Mouse (Mus musculus): ENCODE results near the gene Pum3. TPM values are rescaled to one million over a fixed set of nuclear protein-coding genes. Genes with fewer than 3 reads are reported as not detected.

The Pum3 gene
- polyA plus RNA-seq, 1 experiment, result 20.3 TPM

GRCm38 (mm10) chr19:27369461-27370135, 60.0 kb downstream of the Pum3 start:
- Histone ChIP-seq H3K4me1 (replicated peaks; ENCODE audit: control insufficient read depth, insufficient read depth, low read length) (no peaks in the 10 kb centered on the region), H3K27ac (ENCODE audit: control insufficient read depth, insufficient read depth, low read length) (no peak overlapping the region), H3K4me3 (ENCODE audit: control insufficient read depth, insufficient read depth, low read length) (no peak overlapping the region), H3K36me3 (ENCODE audit: control insufficient read depth, insufficient read depth, low read length) (no peaks in the 10 kb centered on the region), H3K27me3 (ENCODE audit: control insufficient read depth, insufficient read depth, low read length) (no peaks in the 10 kb centered on the region)
- 89% methylated on average over 3 of the region's 3 CpGs for WGBS
- TF ChIP-seq CTCF (IDR thresholded peaks at IDR 0.05; ENCODE audit: borderline replicate concordance, control insufficient read depth, extremely low read depth, insufficient read depth, low read length, poor library complexity), result no peak
- no peak for TF ChIP-seq POLR2A (IDR thresholded peaks at IDR 0.05; ENCODE audit: control insufficient read depth, extremely low read depth, insufficient read depth, low read length, poor library complexity)
- DNase-seq, result no peak

DNA sequence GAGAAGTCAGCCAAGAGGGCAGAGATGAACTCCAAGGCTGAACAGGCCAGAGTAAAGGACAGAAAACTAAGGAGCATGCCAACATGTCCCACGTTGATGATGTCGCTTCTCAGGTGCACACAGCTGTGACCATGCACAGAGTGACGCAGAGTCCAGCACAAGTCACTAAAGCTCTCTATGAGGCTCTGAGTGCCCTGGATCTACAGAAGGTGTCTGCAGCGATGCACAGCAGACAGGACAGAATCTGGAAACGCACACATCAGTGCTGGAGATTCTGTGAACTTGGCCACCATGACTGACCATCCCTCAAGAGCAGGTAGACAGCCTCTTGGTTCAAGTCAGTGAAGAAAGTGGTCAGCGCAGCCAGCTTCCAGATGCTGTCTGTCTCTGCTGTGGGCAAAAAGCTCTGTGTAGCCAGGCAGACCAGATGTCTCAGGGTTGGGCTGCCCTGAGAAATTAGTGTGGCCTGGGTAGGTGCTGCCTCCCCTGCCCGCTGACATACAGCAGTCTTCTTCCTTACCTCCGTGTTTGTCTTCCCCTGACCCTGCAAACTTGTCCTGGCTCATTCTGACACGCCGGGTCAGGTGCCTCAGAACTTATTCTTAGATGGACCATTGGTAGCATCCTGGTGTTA, 63.4 kb downstream of the Pum3 start:
- no peaks in the 10 kb centered on the region for H3K36me3 ChIP-seq (ENCODE audit: control insufficient read depth, insufficient read depth, low read length)
- no peak overlapping the region for H3K4me3 ChIP-seq (ENCODE audit: control insufficient read depth, insufficient read depth, low read length)
- DNase-seq, result no peak
- no peaks in the 10 kb centered on the region for H3K4me1 ChIP-seq (replicated peaks; ENCODE audit: control insufficient read depth, insufficient read depth, low read length)
- TF ChIP-seq CTCF (IDR thresholded peaks at IDR 0.05; ENCODE audit: borderline replicate concordance, control insufficient read depth, extremely low read depth, insufficient read depth, low read length, poor library complexity), result no peak
- no peaks in the 10 kb centered on the region for H3K27me3 ChIP-seq (ENCODE audit: control insufficient read depth, insufficient read depth, low read length)
- WGBS, result 94% methylated on average over 10 of the region's 10 CpGs
- H3K27ac ChIP-seq (ENCODE audit: control insufficient read depth, insufficient read depth, low read length), result no peak overlapping the region

- Histone ChIP-seq H3K36me3 (ENCODE audit: control insufficient read depth, insufficient read depth, low read length) (no peaks in the 10 kb centered on the region), H3K4me3 (ENCODE audit: control insufficient read depth, insufficient read depth, low read length) (no peak overlapping the region), H3K4me1 (replicated peaks; ENCODE audit: control insufficient read depth, insufficient read depth, low read length) (no peaks in the 10 kb centered on the region), H3K27me3 (ENCODE audit: control insufficient read depth, insufficient read depth, low read length) (no peaks in the 10 kb centered on the region), H3K27ac (ENCODE audit: control insufficient read depth, insufficient read depth, low read length) (no peak overlapping the region)
- 38% methylated on average over 8 of the region's 8 CpGs for whole genome bisulfite sequencing
- no peak for DNase-seq
- TF ChIP-seq CTCF (IDR thresholded peaks at IDR 0.05; ENCODE audit: borderline replicate concordance, control insufficient read depth, extremely low read depth, insufficient read depth, low read length, poor library complexity) (no peak), POLR2A (IDR thresholded peaks at IDR 0.05; ENCODE audit: control insufficient read depth, extremely low read depth, insufficient read depth, low read length, poor library complexity) (no peak)
Observed at GRCm38 (mm10) chr19:27364521-27364931, 65.1 kb downstream of the Pum3 start.

DNA sequence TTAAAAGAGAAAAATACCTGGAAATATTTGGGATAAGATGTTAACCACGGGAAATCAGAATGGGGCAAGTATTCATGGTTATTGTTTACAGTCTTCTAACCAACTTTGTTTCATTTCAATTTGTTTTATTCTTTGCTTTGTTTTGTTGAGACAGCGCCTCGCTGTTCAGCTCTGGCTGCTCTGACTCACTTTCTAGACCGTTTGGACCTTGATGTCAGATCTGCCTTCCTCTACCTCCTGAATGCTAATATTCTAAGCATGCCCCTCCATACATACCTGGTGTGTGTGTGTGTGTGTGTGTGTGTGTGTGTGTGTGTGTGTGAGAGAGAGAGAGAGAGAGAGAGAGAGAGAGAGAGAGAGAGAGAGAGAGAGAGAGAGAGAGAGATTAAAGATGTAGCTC, 65.7 kb downstream of the Pum3 start:
- Histone ChIP-seq H3K27ac (ENCODE audit: control insufficient read depth, insufficient read depth, low read length) (no peak overlapping the region), H3K36me3 (ENCODE audit: control insufficient read depth, insufficient read depth, low read length) (no peaks in the 10 kb centered on the region), H3K4me1 (replicated peaks; ENCODE audit: control insufficient read depth, insufficient read depth, low read length) (no peaks in the 10 kb centered on the region), H3K4me3 (ENCODE audit: control insufficient read depth, insufficient read depth, low read length) (no peak overlapping the region), H3K27me3 (ENCODE audit: control insufficient read depth, insufficient read depth, low read length) (no peaks in the 10 kb centered on the region)
- 66% methylated on average over 4 of the region's 4 CpGs for WGBS
- DNase-seq, result no peak
- no peak for TF ChIP-seq CTCF (IDR thresholded peaks at IDR 0.05; ENCODE audit: borderline replicate concordance, control insufficient read depth, extremely low read depth, insufficient read depth, low read length, poor library complexity)
- no peak for TF ChIP-seq POLR2A (IDR thresholded peaks at IDR 0.05; ENCODE audit: control insufficient read depth, extremely low read depth, insufficient read depth, low read length, poor library complexity)

DNA sequence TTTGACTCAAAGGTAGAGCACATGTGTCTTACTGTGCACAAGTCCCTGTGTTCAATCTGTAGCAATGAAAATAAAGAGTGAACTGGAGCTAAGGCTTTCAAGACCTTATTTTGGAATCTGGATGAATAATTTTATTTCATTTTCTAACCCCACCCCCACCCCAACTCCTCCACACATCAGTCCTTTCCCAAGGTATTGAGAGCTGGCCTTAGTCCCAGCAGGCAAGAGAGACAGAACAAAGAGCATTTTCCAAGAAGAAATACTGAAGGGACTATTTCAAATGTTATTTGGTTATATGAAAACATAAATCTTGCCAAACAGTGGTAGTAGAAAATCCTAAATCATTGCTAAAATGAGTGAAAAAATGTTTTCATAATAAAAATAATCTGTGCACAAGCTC, 69.2 kb downstream of the Pum3 start:
- Histone ChIP-seq H3K27me3 (ENCODE audit: control insufficient read depth, insufficient read depth, low read length) (no peaks in the 10 kb centered on the region), H3K27ac (ENCODE audit: control insufficient read depth, insufficient read depth, low read length) (no peak overlapping the region), H3K4me1 (replicated peaks; ENCODE audit: control insufficient read depth, insufficient read depth, low read length) (no peaks in the 10 kb centered on the region), H3K4me3 (ENCODE audit: control insufficient read depth, insufficient read depth, low read length) (no peak overlapping the region), H3K36me3 (ENCODE audit: control insufficient read depth, insufficient read depth, low read length) (no peaks in the 10 kb centered on the region)
- TF ChIP-seq POLR2A (IDR thresholded peaks at IDR 0.05; ENCODE audit: control insufficient read depth, extremely low read depth, insufficient read depth, low read length, poor library complexity) (no peak), CTCF (IDR thresholded peaks at IDR 0.05; ENCODE audit: borderline replicate concordance, control insufficient read depth, extremely low read depth, insufficient read depth, low read length, poor library complexity) (no peak)
- no peak for DNase-seq

DNA sequence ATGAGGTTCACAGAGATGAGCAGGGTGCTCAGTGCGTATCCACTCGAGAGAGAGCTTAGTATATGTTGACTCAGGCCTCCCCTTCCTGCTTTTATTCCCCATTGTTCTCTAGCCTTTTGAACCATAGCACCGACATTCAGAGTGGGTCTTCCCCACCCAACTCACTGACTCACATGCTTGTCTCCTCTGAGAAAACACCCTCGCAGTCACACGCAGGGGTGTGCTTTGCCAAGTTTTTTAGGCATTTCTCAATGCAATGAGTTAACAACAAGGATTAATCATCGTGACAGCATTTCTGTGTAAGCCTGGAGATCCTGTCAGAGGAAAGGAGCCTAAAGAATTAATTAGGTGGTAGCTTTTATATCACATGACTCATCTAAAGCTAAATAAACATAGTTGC, 77.9 kb downstream of the Pum3 start:
- TF ChIP-seq CTCF (IDR thresholded peaks at IDR 0.05; ENCODE audit: borderline replicate concordance, control insufficient read depth, extremely low read depth, insufficient read depth, low read length, poor library complexity) (no peak), POLR2A (IDR thresholded peaks at IDR 0.05; ENCODE audit: control insufficient read depth, extremely low read depth, insufficient read depth, low read length, poor library complexity) (no peak)
- Histone ChIP-seq H3K27me3 (ENCODE audit: control insufficient read depth, insufficient read depth, low read length) (no peaks in the 10 kb centered on the region), H3K4me1 (replicated peaks; ENCODE audit: control insufficient read depth, insufficient read depth, low read length) (no peaks in the 10 kb centered on the region), H3K36me3 (ENCODE audit: control insufficient read depth, insufficient read depth, low read length) (no peaks in the 10 kb centered on the region), H3K27ac (ENCODE audit: control insufficient read depth, insufficient read depth, low read length) (no peak overlapping the region), H3K4me3 (ENCODE audit: control insufficient read depth, insufficient read depth, low read length) (no peak overlapping the region)
- 80% methylated on average over 6 of the region's 6 CpGs for WGBS
- DNase-seq, result no peak
